Mouse (Mus musculus) embryonic facial prominence, embryonic 12.5 days (tissue): ENCODE measurements around the gene Slc5a8. TPM values are rescaled to one million over a fixed set of nuclear protein-coding genes. Genes with fewer than 3 reads are reported as not detected.

ENCODE experiments used
- ATAC-seq: fragments of 200-750 bp; cut with Nextera tagmentation; 2 replicates; pipeline ENCODE4 v1.8.0; 2017; ENCODE audit not compliant: insufficient number of reproducible peaks, insufficient read depth, low FRiP score, low TSS enrichment
- H3K27ac ChIP-seq: fragments of 300-500 bp; sonication (generic); 2 replicates; pipeline ENCODE4 v1.5.1; 2016; ENCODE audit warnings: mild to moderate bottlenecking
- H3K27me3 ChIP-seq: fragments of 300-500 bp; sonication (generic); 2 replicates; pipeline ENCODE4 v1.6.1; 2016; ENCODE audit warnings: mild to moderate bottlenecking, moderate library complexity
- H3K36me3 ChIP-seq: fragments of 300-500 bp; sonication (generic); 2 replicates; pipeline ENCODE4 v1.6.1; 2016; ENCODE audit warnings: mild to moderate bottlenecking
- H3K4me1 ChIP-seq: fragments of 300-500 bp; sonication (generic); 2 replicates; pipeline ENCODE4 v1.6.1; 2016
- H3K4me2 ChIP-seq: fragments of 300-500 bp; sonication (generic); replicated peaks from 2 replicates; pipeline ENCODE4 v1.6.1; 2016; ENCODE audit warnings: mild to moderate bottlenecking, moderate library complexity
- H3K4me3 ChIP-seq: fragments of 300-500 bp; sonication (generic); 2 replicates; pipeline ENCODE4 v1.5.1; 2016; ENCODE audit warnings: mild to moderate bottlenecking
- H3K9ac ChIP-seq: fragments of 300-500 bp; sonication (generic); 2 replicates; pipeline ENCODE4 v1.6.1; 2016; ENCODE audit warnings: mild to moderate bottlenecking, moderate library complexity
- H3K9me3 ChIP-seq: fragments of 300-500 bp; sonication (generic); 2 replicates; pipeline ENCODE4 v1.6.1; 2016; ENCODE audit warnings: mild to moderate bottlenecking, moderate library complexity
- WGBS: fragments of 180-500 bp; shearing (Covaris S2); methylation state at CpG from one replicate; pipeline ENCODE4 v1.1.7; 2016; 5-methylcytosine and 5-hydroxymethylcytosine counted together
- polyA plus RNA-seq: library from polyadenylated mRNA; unstranded; fragments of >200 nt; fragmentation: Nextera tagmentation; extraction: Ambion mirVana; gene quantifications from 2 replicates; pipeline ENCODE4 v1.2.1, GENCODE M21; 2016

The Slc5a8 gene
- polyA plus RNA-seq: 0.08 and 0.09 TPM in 2 replicates

- ATAC-seq: no peak
- H3K9ac ChIP-seq: no peak within 1 kb of the TSS
Measured at GRCm38 (mm10) chr10:88885632-88886090, at the start of gene Slc5a8. TSS of gene Slc5a8 (plus strand) at chr10:88885992.

GRCm38 (mm10) chr10:88848876-88849476 is 36.8 kb upstream of the Slc5a8 start:
- no peaks in the 10 kb centered on the region for H3K36me3 ChIP-seq
- no peak overlapping the region for H3K4me2 ChIP-seq
- no peak overlapping the region for H3K27ac ChIP-seq
- no peak overlapping the region for H3K4me3 ChIP-seq
- WGBS: 56% methylated on average over 7 of the region's 7 CpGs
- no peak for ATAC-seq
- H3K4me1 ChIP-seq: no peaks in the 10 kb centered on the region
- no peak overlapping the region for H3K9ac ChIP-seq
- no peaks in the 10 kb centered on the region for H3K27me3 ChIP-seq
- no peaks in the 10 kb centered on the region for H3K9me3 ChIP-seq

More at GRCm38 (mm10) chr10:88885632-88886090, at the start of gene Slc5a8:
- H3K27me3 ChIP-seq: peaks cover 30% of the 10 kb centered on the region
- H3K4me1 ChIP-seq: 0 out of 2 replicates have a peak, but pooled peaks cover 6% of the 10 kb centered on the region
- H3K4me2 ChIP-seq: peak within 1 kb of the TSS; percentile 50
- WGBS: 4% methylated on average over 31 of the region's 31 CpGs
- H3K9me3 ChIP-seq: no peaks in the 10 kb centered on the region
- no peaks in the 10 kb centered on the region for H3K36me3 ChIP-seq
- peak within 1 kb of the TSS; percentile 27 for H3K4me3 ChIP-seq
- H3K27ac ChIP-seq: no peak within 1 kb of the TSS

GRCm38 (mm10) chr10:88849976-88850375 is 35.8 kb upstream of the Slc5a8 start:
- H3K4me1 ChIP-seq: no peaks in the 10 kb centered on the region
- no peak overlapping the region for H3K9ac ChIP-seq
- no peaks in the 10 kb centered on the region for H3K9me3 ChIP-seq
- WGBS: 84% methylated on average over 4 of the region's 4 CpGs
- no peak overlapping the region for H3K4me2 ChIP-seq
- H3K4me3 ChIP-seq: no peak overlapping the region
- no peaks in the 10 kb centered on the region for H3K36me3 ChIP-seq
- ATAC-seq: no peak
- no peaks in the 10 kb centered on the region for H3K27me3 ChIP-seq
- H3K27ac ChIP-seq: no peak overlapping the region

- Histone ChIP-seq H3K9me3 (no peaks in the 10 kb centered on the region), H3K9ac (no peak overlapping the region), H3K4me1 (no peaks in the 10 kb centered on the region), H3K4me3 (no peak overlapping the region), H3K27me3 (no peaks in the 10 kb centered on the region), H3K36me3 (no peaks in the 10 kb centered on the region), H3K27ac (no peak overlapping the region), H3K4me2 (no peak overlapping the region)
- WGBS: 87% methylated on average over 7 of the region's 7 CpGs
- ATAC-seq: no peak
Measured at GRCm38 (mm10) chr10:88853326-88853725, 32.5 kb upstream of the Slc5a8 start.

- H3K27ac ChIP-seq: no peak overlapping the region
- no peak overlapping the region for H3K4me2 ChIP-seq
- WGBS: 73% methylated on average over 3 of the region's 3 CpGs
- H3K36me3 ChIP-seq: no peaks in the 10 kb centered on the region
- no peak for ATAC-seq
- H3K27me3 ChIP-seq: no peaks in the 10 kb centered on the region
- H3K4me3 ChIP-seq: no peak overlapping the region
- H3K9ac ChIP-seq: no peak overlapping the region
- H3K4me1 ChIP-seq: no peaks in the 10 kb centered on the region
- H3K9me3 ChIP-seq: no peaks in the 10 kb centered on the region
Measured at GRCm38 (mm10) chr10:88860911-88861310, 24.9 kb upstream of the Slc5a8 start.

GRCm38 (mm10) chr10:88861416-88861815 is 24.4 kb upstream of the Slc5a8 start:
- no peak overlapping the region for H3K27ac ChIP-seq
- no peak overlapping the region for H3K4me3 ChIP-seq
- no peak for ATAC-seq
- no peak overlapping the region for H3K4me2 ChIP-seq
- H3K27me3 ChIP-seq: no peaks in the 10 kb centered on the region
- H3K36me3 ChIP-seq: no peaks in the 10 kb centered on the region
- H3K9ac ChIP-seq: no peak overlapping the region
- H3K9me3 ChIP-seq: no peaks in the 10 kb centered on the region
- no peaks in the 10 kb centered on the region for H3K4me1 ChIP-seq

- 85% methylated on average over 5 of the region's 5 CpGs for whole genome bisulfite sequencing
- no peak overlapping the region for H3K4me3 ChIP-seq
Measured at GRCm38 (mm10) chr10:88862293-88862692, 23.5 kb upstream of the Slc5a8 start.

GRCm38 (mm10) chr10:88866017-88866416 is 19.8 kb upstream of the Slc5a8 start:
- 61% methylated on average over 2 of the region's 2 CpGs for WGBS
- no peak for ATAC-seq
- no peak overlapping the region for H3K4me2 ChIP-seq
- H3K27me3 ChIP-seq: no peaks in the 10 kb centered on the region
- H3K4me1 ChIP-seq: no peaks in the 10 kb centered on the region
- no peaks in the 10 kb centered on the region for H3K36me3 ChIP-seq
- H3K9me3 ChIP-seq: no peaks in the 10 kb centered on the region
- no peak overlapping the region for H3K4me3 ChIP-seq
- H3K9ac ChIP-seq: no peak overlapping the region
- no peak overlapping the region for H3K27ac ChIP-seq

More at GRCm38 (mm10) chr10:88862293-88862692, 23.5 kb upstream of the Slc5a8 start:
- ATAC-seq: no peak
- no peaks in the 10 kb centered on the region for H3K4me1 ChIP-seq
- no peaks in the 10 kb centered on the region for H3K36me3 ChIP-seq
- H3K27ac ChIP-seq: no peak overlapping the region
- H3K27me3 ChIP-seq: no peaks in the 10 kb centered on the region
- H3K9me3 ChIP-seq: no peaks in the 10 kb centered on the region
- no peak overlapping the region for H3K4me2 ChIP-seq
- H3K9ac ChIP-seq: no peak overlapping the region

GRCm38 (mm10) chr10:88874870-88875269 is 10.9 kb upstream of the Slc5a8 start:
- H3K4me2 ChIP-seq: no peak overlapping the region
- H3K4me3 ChIP-seq: no peak overlapping the region
- WGBS: 66% methylated on average over 5 of the region's 5 CpGs
- no peak overlapping the region for H3K9ac ChIP-seq
- ATAC-seq: no peak
- no peaks in the 10 kb centered on the region for H3K27me3 ChIP-seq
- no peak overlapping the region for H3K27ac ChIP-seq
- H3K9me3 ChIP-seq: no peaks in the 10 kb centered on the region
- no peaks in the 10 kb centered on the region for H3K36me3 ChIP-seq
- H3K4me1 ChIP-seq: no peaks in the 10 kb centered on the region

- H3K4me1 ChIP-seq: no peaks in the 10 kb centered on the region
- no peaks in the 10 kb centered on the region for H3K9me3 ChIP-seq
- no peak overlapping the region for H3K4me2 ChIP-seq
- H3K9ac ChIP-seq: no peak overlapping the region
- no peaks in the 10 kb centered on the region for H3K27me3 ChIP-seq
- no peaks in the 10 kb centered on the region for H3K36me3 ChIP-seq
- no peak overlapping the region for H3K4me3 ChIP-seq
- no peak for ATAC-seq
- H3K27ac ChIP-seq: no peak overlapping the region
- WGBS: 87% methylated on average over 7 of the region's 7 CpGs
Measured at GRCm38 (mm10) chr10:88877421-88877820, 8.4 kb upstream of the Slc5a8 start.

GRCm38 (mm10) chr10:88883721-88884120 is 2.1 kb upstream of the Slc5a8 start:
- no peak overlapping the region for H3K4me3 ChIP-seq
- no peaks in the 10 kb centered on the region for H3K36me3 ChIP-seq
- 84% methylated on average over 2 of the region's 2 CpGs for WGBS
- H3K9ac ChIP-seq: no peak overlapping the region
- peaks cover 30% of the 10 kb centered on the region for H3K27me3 ChIP-seq
- no peak overlapping the region for H3K4me2 ChIP-seq
- no peak for ATAC-seq
- no peak overlapping the region for H3K27ac ChIP-seq
- H3K9me3 ChIP-seq: no peaks in the 10 kb centered on the region
- 0 out of 2 replicates have a peak, but pooled peaks cover 6% of the 10 kb centered on the region for H3K4me1 ChIP-seq

GRCm38 (mm10) chr10:88884836-88885235 is 956 bp upstream of the Slc5a8 start:
- ATAC-seq: no peak
- no peak overlapping the region for H3K4me2 ChIP-seq
- 82% methylated on average over 6 of the region's 6 CpGs for WGBS

More at GRCm38 (mm10) chr10:88884836-88885235, 956 bp upstream of the Slc5a8 start:
- Histone ChIP-seq H3K4me3 (no peak overlapping the region), H3K9me3 (no peaks in the 10 kb centered on the region), H3K4me1 (0 out of 2 replicates have a peak, but pooled peaks cover 6% of the 10 kb centered on the region), H3K36me3 (no peaks in the 10 kb centered on the region), H3K27ac (no peak overlapping the region), H3K9ac (no peak overlapping the region), H3K27me3 (peaks cover 30% of the 10 kb centered on the region)
